Mouse (Mus musculus) cerebellum, adult 2 months (tissue): ENCODE data around the gene Emp1.

Experiments
- CTCF ChIP-seq: fragments of 200-500 bp; IDR thresholded peaks from 2 replicates; pipeline ENCODE4 v1.5.1; 2011; ENCODE audit warnings: low read depth, mild to moderate bottlenecking, control low read depth, low read length, moderate library complexity, borderline replicate concordance; ENCODE audit not compliant: insufficient read depth
- POLR2A ChIP-seq: fragments of 200-500 bp; IDR thresholded peaks from 2 replicates; pipeline ENCODE4 v1.6.1; 2011; ENCODE audit warnings: low read length, control low read depth, borderline replicate concordance; ENCODE audit not compliant: insufficient read depth

DNA sequence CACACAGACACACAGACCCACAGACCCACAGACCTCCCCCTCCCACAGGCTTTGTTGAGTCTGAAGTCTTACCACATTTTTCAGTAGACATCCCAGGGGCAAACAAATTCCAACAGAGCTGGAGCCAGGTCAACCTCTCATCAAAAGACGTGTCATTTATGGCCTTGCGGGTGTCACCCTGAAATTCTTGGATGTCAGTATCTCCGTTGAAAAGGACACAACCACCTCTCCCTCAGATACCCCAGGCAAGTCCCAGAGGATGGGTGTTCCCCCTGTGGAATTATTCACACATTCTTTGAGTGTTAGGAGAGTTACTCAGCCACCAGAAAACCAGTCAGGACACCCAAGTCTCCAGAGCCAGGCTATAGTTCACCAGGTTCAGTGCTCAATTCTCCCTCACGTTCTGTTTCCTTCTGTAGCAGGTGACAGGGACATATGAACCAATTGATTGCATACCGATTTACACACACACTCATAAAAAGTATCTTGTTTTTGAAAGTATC lies 42.9 kb upstream of the Emp1 start:
- TF ChIP-seq POLR2A (no peak), CTCF (no peak)
